Mouse (Mus musculus) left cerebral cortex, adult 9 months (tissue): ENCODE data around the gene Fli1.
A peak's percentile ranks its signal among the peaks of the same experiment; 100 is the strongest.

Experiments used
- DNase-seq, 2 experiments: peaks; one replicate each; pipeline ENCODE4 v3.0.0; 2022; ENCODE audit warnings: low spot score in 2 of 2

The Fli1 gene

DNA sequence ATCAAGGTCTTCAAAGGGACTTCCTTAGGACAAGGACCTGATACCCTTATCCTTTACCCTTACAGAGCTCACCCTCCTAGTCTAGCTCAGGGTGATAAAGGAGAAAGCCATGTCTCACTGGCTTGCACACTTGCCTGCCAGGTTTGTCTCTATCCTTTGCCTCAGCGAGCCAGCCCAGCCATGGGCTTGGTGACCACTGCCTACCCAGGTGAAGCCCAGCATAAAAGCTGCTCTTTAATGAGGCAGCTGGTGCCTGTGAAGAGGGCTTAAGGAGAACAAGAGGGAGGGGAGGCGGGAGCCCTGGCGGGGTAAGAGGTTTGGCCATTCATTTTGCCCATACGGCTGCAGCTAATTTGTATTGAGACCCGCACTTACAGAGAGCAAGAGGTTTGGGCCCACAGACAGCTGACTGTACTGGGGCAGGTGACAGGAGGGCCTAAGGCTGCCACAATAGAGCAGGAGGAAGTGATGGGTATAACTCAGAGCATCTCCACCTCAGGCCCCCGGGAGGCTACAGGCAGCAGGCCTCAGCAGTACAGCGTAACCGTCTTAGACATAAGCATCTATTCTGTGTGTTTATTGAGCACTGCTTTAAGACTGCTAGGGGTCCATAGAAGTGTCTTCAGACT lies 73.4 kb downstream of the Fli1 start:
- no peak for DNase-seq

DNA sequence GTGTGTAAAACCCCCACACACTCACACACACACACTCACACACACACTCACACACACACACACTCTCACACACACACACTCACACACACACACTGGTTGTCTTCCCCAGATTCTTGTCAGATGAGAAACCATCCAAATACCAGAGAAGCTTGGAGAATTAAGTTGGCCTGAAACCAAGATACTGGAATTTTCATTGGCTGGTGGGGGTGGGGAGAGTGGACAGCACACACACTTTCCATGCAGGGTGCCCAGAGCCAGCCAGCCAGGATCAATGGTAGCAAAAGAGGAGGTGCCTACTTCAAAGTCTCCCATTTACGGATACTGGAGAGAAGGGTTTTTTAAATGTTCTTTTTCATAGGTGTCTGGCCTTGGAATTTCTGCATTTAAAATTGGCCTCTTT lies 74.3 kb downstream of the Fli1 start:
- no peak for DNase-seq

- DNase-seq: no peak
These were observed 75.2 kb downstream of the Fli1 start for GRCm38 (mm10) chr9:32467443-32467842.

DNA sequence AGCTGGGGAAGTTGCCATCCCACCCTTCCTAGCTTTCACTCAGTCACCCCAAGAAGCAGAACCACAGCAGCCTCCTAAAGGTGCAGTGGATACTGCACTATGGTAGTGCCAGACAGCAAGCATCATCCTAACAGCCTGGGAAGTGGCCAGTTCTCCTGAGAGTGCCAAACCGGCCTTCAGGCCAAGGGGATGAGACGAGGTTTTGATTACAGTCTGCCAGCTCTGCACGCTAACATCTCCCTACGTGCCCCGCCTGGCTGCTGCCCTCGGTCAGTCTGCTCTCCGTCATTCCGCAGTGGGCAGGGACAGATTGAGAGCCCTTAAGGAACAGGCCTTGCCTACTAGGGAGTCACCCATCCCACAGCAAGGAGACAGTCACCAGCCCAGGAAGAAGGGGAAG lies 75.8 kb downstream of the Fli1 start:
- DNase-seq: no peak

DNA sequence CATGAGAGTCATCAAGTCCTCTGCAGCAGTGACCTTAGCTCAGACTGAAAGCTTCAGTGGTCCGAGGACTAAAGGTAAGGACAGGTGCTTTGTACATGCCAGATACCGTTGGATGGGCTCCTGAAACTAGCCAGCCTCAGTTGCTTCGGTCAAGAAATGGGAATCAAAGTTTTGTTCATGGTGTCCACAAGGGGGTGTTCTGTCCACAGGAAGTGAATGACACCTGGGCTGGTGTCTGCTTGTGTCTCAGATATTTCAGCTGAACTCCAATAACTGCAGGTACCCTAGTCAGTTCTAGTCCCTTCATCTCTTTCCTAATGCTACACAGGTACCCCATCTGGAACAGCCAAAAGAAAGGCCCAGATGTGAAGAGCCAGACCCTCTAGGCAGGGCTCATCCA lies 86.0 kb downstream of the Fli1 start:
- DNase-seq: no peak

DNA sequence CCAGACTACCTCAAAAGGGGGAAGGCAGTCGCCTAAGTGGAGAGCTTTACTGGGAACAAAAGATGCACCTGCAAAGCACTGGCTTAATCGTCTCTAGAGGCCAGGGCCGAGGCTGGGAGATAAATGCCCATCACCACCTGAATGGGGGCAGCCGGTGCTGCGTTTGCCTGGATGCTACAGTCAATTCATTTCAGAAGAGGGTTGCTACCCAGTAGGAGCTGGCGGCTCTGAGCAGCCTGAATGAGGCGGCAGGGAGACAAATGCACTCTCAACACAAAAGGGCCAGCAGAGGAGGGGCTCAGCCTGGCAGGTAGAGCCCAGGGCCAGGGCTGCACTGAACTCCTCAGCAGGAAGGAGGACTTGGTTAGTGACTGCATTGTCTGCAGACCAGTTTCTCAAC lies 92.5 kb downstream of the Fli1 start:
- DNase-seq: no peak

GRCm38 (mm10) chr9:32448766-32449165 lies 93.9 kb downstream of the Fli1 start:
- no peak for DNase-seq

DNA sequence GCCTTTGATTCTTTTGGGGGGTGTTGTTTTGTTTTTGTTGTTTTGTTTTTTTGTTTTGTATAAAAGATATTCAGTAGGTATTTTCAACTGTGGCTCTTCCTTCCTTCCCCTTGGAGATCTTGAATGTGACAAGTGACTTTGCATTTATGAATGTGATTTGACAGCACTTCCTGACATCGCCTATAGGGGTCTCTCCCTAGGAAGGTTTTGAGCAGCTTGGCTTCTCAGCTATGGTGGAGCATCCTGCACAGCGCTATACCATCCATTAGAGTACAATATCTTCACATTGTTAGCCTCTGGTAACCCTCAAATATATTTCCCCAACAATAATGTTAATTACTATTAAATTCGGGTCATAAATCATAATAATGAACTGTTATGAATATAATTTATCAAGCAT lies 96.9 kb downstream of the Fli1 start:
- no peak for DNase-seq

- DNase-seq: no peak
These were observed 98.0 kb downstream of the Fli1 start for GRCm38 (mm10) chr9:32444453-32445201.

GRCm38 (mm10) chr9:32443817-32444216 lies 98.8 kb downstream of the Fli1 start:
- DNase-seq: no peak

DNA sequence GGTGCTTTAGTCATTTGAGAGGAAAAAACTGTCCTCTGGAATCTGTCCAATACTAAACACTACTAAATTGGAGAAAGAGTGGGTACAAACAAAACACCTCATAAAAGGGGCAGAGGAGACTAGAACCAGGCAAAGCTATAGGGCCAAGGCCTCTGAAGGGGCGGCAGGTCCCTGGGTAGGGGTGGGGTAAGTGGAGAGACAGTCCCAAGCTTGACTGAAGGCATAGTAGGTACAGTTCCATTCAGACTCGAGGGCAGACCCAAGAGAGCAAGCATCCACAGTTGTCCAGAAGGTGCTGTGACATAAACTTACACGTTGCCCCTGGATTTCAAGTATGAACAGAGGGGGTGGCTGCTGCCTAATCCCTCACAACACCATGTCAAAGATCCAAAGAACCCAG lies 99.5 kb downstream of the Fli1 start:
- DNase-seq: no peak

GRCm38 (mm10) chr9:32434241-32435213 lies 108.1 kb downstream of the Fli1 start:
- DNase-seq: peak in 1 of 2 experiments; percentile 9

- DNase-seq: no peak
These were observed 111.6 kb downstream of the Fli1 start for GRCm38 (mm10) chr9:32431061-32431460.

- DNase-seq: no peak
These were observed 117.3 kb downstream of the Fli1 start for GRCm38 (mm10) chr9:32425321-32425720.

DNA sequence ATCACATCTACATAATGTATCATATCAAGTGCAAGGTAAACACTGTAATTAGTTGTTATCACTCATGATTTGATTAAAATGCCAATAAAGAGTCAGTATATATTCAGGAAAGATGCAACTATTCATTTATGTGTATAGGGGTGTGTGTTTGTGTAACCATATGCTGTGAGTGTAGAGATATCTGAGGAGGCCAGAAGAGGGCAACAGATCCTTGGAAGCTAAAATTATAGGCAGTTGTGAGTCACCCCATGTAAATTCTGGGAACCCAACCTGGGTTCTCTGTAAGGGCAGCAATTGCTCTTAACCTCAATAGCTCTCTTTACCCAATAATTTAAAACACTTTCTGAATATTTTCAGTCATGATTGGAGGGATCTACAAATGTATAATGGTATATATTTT lies 122.0 kb downstream of the Fli1 start:
- DNase-seq: no peak

- DNase-seq: no peak
These were observed 125.1 kb downstream of the Fli1 start for GRCm38 (mm10) chr9:32417466-32418116.

- no peak for DNase-seq
These were observed 126.7 kb downstream of the Fli1 start for GRCm38 (mm10) chr9:32415952-32416351.

GRCm38 (mm10) chr9:32414956-32415355 lies 127.7 kb downstream of the Fli1 start:
- no peak for DNase-seq

- DNase-seq: no peak
These were observed 129.7 kb downstream of the Fli1 start for GRCm38 (mm10) chr9:32412836-32413580.

DNA sequence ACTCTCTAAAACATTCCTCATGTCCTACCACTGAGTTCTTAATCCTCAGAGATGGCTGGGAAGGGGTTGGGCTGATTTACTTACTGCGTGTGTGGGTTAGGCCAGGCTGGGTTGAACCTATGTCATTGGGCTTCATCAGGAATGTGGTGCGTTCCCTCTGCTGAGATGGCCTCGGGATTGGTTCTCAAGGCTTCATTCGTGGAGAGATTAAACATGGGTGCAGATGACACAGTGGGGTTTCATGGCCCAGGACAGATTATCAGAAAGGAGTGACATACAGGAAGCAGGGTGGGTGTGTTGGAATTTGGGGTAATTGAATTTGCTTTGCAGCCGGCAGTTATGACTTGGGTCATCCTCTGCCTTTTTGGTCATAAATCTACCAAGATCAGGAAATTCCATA lies 131.2 kb downstream of the Fli1 start:
- DNase-seq: no peak

DNA sequence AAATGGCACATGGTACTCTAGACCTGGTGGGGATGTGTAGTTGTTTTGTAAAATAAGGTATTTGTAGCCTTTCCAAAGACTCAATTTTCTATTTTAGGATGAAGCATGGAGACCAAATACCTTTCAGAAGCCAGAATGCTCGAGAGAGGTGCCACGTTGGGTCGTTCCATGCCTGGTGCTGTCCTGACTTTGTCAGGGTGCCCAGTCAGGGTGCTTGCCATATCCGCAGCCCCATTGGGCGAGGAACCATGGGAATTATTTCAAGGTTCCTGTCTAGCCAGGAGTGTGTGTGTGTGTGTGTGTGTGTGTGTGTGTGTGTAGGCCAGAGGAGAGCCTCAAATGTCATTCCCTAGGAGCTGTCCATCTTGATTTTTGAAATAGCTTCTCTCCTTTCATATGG lies 132.0 kb downstream of the Fli1 start:
- DNase-seq: no peak
